Mouse (Mus musculus): Measurements from ENCODE around the gene Ubald1. TPM values are rescaled to one million over a fixed set of nuclear protein-coding genes. Genes with fewer than 3 reads are reported as not detected.

Gene Ubald1
- polyA plus RNA-seq, 1 experiment: 189 TPM

DNA sequence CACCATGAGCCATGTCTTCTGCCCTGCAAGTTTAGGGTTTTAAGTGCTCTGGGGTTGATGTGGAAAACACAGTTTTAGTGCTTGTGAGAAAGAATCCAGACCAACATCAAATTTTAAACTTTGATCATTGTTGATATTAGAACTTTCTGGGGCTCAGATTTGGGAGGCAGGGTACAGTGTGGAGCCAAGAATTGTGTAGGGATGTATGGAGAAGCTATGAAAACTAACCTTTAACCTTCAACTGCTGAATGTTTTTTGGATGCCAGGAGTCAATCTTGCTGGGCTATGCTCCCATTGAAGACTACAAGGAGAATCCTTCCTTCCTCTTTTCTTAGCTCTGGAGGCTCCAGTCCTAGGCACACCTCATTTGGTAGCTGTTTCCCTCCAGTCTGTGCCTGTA, 26.4 kb upstream of the Ubald1 start:
- TF ChIP-seq GATA1 (IDR thresholded peaks at IDR 0.05; ENCODE audit: low read length): no peak

DNA sequence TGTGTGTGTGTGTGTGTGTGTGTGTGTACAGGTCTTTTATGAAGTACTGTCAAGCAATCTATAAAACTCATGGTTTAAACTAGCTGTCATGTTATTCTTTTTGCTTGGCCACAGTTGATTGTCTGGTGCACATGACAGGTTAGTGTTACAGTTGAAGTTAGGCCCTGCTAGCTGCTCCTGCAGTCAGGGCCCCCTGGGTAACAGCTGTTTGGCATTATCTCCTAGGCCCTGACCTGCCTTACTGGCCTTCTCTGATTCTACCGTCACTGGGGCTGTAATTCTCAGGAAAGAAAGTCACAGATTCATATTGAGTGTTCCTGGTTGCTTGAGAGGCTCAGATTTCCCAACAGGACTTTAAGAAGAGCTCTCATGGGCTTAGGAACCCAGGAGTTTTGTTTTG, 25.5 kb upstream of the Ubald1 start:
- no peak for TF ChIP-seq GATA1 (IDR thresholded peaks at IDR 0.05; ENCODE audit: low read length)

DNA sequence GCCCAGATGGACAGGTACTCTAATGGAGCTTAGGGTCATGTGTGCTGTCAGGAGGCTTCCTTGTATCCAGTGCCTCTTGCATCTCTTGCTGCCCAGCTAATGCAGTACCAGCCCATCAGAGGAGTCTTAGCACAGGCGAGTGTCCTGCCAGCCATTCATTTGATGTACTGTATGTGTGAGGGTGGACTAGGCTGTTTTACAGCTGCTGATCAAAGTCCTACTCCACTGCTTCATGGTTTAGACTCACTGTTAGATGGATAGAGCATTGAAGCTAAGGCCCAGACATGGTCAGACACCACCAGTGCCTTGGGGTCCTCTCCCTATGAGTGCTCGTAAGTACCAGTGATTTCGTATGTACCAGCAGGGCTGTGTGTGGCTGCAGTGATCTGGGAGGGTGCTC, 24.8 kb upstream of the Ubald1 start:
- no peak for TF ChIP-seq GATA1 (IDR thresholded peaks at IDR 0.05; ENCODE audit: low read length)

DNA sequence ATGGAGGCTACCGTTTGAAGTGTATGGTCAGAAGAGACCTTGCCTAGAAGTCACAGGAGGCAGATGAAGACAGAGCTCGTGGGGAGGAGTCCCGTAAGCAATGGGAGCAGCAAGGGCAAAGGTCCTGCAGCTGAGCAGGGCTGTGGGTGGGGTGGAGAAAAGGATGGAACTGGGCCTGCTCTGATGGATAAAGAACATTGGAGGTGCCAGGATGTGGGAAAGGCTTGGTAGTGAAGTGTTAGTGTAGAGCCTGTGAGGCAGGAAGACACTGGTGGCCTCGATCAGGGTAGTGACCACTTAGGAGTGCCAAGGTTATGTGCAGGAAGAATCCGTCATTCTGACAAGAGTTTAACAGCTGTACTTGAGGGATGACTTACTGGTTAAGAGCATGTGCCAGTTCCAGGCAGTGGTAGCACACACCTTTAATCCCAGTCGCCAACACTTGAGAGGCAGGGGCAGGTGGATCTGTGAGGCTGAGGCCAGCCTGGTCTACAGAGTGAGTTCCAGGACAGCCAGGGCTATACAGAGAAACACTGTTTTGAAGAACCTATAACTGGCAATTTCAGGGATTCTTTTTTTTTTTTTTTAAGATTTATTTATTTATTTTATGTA, 23.5 kb upstream of the Ubald1 start:
- no peak for TF ChIP-seq GATA1 (IDR thresholded peaks at IDR 0.05; ENCODE audit: low read length)

DNA sequence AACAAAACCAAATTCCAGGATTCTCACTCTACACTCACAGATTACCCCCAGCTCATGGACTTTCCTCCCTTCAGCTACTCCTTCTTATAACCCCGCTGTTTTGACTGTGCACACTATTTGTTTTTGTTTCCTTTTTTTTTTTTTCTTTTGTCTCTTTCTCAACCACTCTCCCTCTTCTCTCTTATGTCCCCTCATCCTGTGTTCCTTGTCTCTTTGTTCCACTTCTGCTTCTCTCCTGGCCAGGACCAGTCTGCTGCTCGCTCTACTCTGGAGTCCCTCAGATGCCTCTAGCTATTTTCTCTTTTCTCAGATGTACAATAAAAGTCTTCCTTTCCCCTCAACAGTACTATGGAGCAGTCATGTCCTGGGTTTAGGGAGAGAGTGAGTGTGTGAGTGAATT, 22.3 kb upstream of the Ubald1 start:
- no peak for TF ChIP-seq GATA1 (IDR thresholded peaks at IDR 0.05; ENCODE audit: low read length)

DNA sequence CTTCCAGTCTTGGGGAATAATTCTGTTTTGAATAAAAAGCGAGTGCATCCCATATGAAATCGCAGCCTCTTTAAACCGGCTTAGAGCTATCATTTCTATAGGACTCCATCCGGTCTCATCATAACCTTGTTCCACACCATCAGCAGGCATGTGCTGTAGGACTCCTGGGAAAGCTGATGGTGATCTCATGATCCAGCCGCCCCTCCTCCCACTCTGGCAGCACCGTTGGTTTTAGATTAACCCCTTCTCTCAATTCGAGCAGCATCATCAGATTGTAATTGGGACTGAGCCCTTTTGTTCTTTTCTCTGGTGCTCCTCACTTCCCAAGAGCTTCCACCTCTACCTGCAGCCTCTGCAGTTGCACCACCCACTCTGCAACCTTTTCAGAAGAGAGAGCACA, 21.1 kb upstream of the Ubald1 start:
- TF ChIP-seq GATA1 (IDR thresholded peaks at IDR 0.05; ENCODE audit: low read length): no peak

DNA sequence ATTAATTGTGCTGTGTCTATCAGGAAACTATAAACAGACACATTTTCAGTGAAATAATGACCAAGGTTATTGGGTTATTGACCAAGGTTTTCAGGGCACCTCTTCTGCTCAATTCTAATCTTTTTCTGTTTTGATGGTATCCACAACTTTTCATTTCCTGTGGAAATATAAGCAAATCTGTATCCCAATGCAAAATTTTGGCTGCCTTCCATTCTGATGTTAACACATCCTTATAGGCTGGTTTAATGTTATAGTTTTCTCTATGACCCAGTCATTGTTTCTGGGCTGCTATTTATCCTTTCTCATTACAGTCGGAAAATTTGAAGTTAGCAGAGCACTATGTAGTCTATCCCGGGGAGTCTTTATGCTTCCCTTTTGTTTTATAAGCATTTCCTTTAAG, 19.6 kb upstream of the Ubald1 start:
- no peak for TF ChIP-seq GATA1 (IDR thresholded peaks at IDR 0.05; ENCODE audit: low read length)

DNA sequence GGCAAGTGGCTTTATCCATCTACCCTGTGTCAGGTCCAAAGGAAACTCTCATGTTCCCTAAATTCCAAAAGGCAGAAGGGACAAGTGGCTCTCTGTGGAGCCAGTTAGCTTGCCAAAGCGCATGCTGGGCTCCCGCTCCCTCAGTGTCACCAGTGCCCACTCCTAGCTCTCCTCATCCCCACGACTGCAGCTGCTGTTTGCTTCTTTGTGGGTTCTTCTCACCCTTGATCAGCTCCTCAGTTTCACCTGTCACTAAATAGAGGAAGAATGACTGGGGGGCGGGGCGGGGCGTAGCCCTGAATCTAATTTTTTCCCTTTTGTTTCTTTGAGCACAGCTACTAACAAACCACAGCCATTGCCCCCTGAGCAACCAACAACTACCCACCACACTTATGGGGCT, 18.8 kb upstream of the Ubald1 start:
- TF ChIP-seq GATA1 (IDR thresholded peaks at IDR 0.05; ENCODE audit: low read length): no peak

DNA sequence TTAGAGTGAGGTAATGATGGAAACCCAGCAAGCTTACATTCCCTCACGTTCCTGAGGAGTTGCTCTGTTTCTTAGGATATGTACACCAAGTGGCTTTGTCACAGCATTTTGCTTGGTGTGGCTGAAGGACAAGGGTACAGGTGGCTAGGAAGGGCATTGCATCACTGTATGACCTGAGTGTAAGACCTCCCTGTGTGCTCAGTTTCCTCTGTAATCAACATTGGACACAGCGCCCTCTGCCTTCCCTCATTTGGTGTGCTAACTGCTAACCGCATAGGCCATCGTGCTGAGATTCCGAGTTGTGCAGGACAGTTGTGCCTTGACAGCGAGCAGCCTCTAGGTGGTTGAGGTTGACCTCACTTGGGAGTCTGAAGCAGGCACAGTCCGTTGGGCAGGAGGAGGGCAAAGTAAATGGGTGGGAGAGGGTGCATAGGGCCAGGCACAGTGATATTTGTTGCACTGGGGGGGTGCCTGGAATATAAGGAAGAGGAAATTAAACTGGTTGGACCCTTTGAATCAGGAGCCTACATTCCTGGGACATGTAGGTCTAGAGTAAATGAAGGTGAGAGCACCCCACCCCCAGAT, 17.1 kb upstream of the Ubald1 start:
- no peak for TF ChIP-seq GATA1 (IDR thresholded peaks at IDR 0.05; ENCODE audit: low read length)

DNA sequence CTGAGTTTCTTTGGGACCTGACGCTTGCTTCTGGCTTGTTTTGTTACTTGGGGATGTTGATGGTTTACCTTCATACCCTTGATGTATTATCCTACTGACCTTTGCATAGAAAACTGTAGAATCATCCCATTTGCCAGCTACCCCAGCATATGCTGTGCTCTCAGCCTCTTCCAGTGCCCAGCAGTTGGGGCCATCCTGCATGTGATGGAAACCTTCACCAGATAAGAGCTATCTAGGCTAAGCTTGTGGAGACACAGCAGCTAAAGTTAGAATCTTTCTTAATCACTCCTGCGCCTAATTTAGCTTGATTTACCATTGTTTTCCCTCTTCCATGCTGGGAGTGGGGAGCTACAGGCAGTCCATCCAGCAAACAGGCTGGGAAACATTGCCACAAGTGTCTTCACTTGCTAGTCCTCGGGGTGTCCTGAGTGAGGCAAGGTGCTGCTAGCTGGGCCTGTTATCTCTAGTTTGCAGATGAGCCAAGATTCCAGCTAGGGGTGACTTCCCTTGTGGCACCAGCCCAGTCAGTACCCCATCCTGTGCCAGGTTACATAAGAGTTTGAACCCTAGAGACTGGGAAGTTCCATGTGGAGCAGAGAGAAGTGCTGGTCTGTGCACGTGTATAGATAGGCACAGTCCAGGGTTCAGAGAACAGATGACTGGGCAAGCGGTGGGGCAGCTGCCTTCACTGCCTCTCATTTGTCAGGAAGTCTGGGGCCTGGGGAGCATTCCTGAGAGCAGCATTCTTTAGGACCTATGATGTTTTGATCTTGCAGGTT, 16.3 kb upstream of the Ubald1 start:
- peak; percentile 12 for TF ChIP-seq GATA1 (IDR thresholded peaks at IDR 0.05; ENCODE audit: low read length)

DNA sequence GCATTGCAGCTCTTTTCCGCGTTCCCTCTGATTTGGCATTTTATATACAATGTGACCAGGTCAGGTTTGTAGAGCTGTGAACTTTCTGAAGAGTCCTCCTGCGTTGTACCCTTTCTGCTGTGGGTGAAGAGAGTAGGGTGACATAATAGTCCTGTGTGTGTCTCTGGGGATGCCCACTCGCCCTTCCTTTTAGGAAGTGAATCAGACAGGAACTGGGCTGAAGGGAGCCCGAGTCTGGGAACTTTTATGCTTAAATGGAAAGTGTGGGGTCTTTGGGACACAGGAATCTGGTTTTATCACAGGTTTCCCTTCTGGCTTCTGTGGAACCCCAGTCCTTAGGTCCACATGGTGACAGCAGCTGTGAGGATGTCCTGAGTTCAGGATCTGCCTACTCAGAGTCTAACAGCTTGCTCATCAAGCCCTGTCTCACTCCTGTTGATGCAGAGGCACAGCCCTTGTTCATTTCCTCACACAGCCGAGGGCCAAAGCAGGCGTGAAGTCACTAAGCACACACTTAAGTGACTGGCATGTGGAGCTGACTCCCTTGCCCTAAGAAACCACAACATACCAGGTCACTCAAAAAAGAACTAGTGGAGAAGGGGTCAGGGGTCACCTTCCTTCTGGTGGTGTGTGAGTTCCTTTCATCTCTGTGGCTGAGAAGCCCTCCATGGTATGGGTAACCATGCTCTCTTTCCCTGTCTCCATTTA, 14.2 kb upstream of the Ubald1 start:
- no peak for TF ChIP-seq GATA1 (IDR thresholded peaks at IDR 0.05; ENCODE audit: low read length)

DNA sequence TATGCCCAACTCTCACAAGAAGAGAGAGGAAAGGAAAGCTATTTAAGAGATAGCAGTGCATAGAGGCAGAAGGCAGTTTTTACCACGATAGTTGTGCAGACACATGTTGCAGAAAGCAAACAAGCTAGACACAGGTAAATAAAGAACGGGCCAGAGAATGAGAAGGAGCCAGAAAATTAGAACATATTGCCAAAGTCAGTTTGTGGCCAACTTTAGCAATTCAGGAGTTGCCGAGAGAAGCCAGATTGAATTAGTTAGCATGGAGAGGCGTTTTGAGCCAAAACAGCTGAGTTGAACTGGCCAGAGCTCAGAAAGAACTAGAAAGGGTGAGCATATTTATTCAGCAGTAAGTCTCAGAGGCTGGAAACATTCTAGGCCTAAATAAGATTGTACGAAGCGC, 12.1 kb upstream of the Ubald1 start:
- TF ChIP-seq GATA1 (IDR thresholded peaks at IDR 0.05; ENCODE audit: low read length): no peak

DNA sequence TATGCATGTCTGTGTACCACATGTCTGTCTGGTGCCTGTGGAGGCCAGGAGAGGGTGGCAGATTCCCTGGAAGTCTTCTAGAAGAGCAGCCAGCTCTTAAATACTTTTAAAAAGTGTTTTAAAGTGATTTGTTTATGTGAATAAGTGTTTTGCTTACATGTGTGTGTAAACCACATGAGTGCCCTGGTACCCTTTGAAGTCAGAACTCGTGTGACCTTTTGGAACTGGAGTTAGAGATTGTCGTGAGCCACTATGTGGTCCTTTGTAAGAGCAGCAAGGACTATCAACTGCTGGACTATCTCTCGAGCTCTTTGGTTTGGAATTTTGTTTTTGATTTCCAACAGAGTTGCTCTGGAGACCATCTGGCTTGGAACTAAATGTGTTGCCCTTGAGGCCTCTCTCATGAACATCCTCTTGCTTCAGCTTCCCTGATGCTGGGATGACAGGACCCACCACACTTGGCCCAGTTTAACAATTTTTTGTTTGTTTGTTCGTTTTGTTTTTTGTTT, 10.1 kb upstream of the Ubald1 start:
- no peak for TF ChIP-seq GATA1 (IDR thresholded peaks at IDR 0.05; ENCODE audit: low read length)

DNA sequence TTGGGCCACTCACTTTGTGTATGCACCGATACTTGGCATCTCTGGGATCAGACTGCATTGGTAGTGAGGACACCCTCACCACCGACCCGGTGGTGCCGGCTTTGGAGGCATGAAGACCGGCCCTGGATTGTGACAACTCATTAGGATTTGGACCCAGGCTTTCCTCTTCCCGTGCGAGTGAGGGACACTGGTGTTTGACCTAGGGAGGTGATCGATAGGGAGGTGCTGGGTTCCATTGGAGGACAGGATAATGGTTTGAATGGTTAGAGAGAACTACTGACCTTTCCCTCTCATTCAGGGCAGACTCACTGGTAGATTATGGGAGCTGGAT, 6.5 kb upstream of the Ubald1 start:
- no peak for TF ChIP-seq GATA1 (IDR thresholded peaks at IDR 0.05; ENCODE audit: low read length)

DNA sequence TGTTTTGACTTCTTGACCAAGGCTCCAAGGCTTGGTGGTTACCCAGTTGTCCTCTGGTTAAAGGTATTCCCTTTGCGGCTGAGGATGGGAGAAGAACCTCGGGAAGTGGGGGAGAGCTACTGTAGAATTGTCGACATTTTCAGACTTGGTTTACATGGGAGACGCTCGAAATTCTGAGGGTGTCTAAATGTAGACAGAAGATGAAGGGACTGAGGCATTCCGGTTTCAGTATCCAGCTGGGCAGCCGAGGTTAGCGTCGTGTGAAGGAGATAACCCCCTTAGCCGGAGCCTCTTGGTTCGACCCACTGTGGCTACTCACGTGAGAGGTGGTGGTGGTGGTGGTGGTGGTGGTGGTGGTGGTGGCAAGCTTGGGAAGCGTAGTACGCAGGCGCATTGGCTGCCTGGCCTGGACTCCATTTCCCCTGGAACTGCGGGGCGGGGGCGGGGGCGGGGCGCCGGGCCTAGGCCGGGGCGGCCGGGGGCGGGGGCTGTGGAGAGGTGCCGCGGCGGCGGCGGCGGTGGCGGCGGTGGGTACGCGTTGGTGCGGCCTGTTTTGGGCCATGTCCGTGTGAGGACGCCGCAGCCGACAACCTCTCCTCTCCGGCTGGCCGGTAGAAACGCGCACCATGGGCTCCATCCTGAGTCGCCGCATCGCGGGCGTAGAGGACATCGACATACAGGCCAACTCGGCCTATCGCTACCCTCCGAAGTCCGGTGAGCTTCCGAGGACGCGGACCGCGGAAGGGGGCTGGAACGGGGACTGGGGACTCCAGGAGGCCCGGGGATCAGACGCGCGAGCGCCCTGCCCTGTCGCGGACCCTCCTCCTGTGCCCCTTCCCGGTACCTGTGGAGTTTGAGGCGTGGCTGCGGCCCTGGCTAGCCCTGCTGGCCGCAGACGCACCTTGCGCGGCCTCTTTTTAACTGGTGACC, 5.9 kb upstream of the Ubald1 start, which contains the start of gene Mgrn1:
TSS of gene Mgrn1 (plus strand) at position 490 of the 930 bp plus-strand sequence.
- TF ChIP-seq GATA1 (IDR thresholded peaks at IDR 0.05; ENCODE audit: low read length): no peak

Measured in G1E-ER4 (cell line).